Comparison of ENCODE assay signal across 20 mouse cellular contexts in genomic region chr15:27710698-27711097, GRCm38 (mm10). TPM values are rescaled to one million over a fixed set of nuclear protein-coding genes. Genes with fewer than 3 reads are reported as not detected.
DNase-seq lines count a peak whose midpoint lies in the region; ATAC-seq and TF ChIP-seq lines count a peak whose summit lies in the region.
"Had no signal": no experiment of that assay in that cellular context is flagged by ENCODE, and none has a peak within 500 bp of the region (broad histone marks: within the 10 kb centered on the region; RNA-seq: fewer than 3 reads in every experiment).

No protein-coding gene starts in this region.

- no peak overlapping the region for H3K27ac ChIP-seq in gastrocnemius, adult 2 months
- H3K27ac ChIP-seq: embryonic facial prominence, embryonic 10.5 days; forebrain, embryonic 12.5 days; hindbrain, embryonic 13.5 days; layer of hippocampus, adult 2 months; limb, embryonic 15.5 days had no signal

- no peak overlapping the region for H3K4me3 ChIP-seq in gastrocnemius, adult 2 months
- H3K4me3 ChIP-seq: embryonic facial prominence, embryonic 10.5 days; forebrain, embryonic 12.5 days; heart, embryonic 12.5 days; hindbrain, embryonic 13.5 days; layer of hippocampus, adult 2 months; limb, embryonic 15.5 days had no signal

- no peak for ATAC-seq in megakaryocyte progenitor cell, adult 5-6 weeks (replicated peaks; ENCODE audit: poor library complexity)
- ATAC-seq in activated CD4-positive, CD25-positive, alpha-beta regulatory T cell, adult 4 months = no peak
- ATAC-seq: inflammation-experienced regulatory T-cells, adult 6 months had no signal

- intact Hi-C loops in gastrocnemius, adult 2 months (cut with DNase I) = no loop called here
- intact Hi-C loops in gastrocnemius, postnatal 14 days (cut with DNase I; ENCODE audit: low total_unique reads) = loop anchor here (5.0 kb wide), 1 partner anchor 48 kb away; no protein-coding TSS in a partner anchor

- DNase-seq in gastrocnemius, adult 2 months = peak; percentile 39
- no peak for DNase-seq in gastrocnemius, postnatal 14 days
- peak; percentile 14 for DNase-seq in ovary, postnatal 14 days (ENCODE audit: low spot score)
- no peak for DNase-seq in ovary, adult 18-20 months (ENCODE audit: low spot score)
- peak; percentile 19 for DNase-seq in fat pad, adult 2 months (ENCODE audit: extremely low read depth, low read depth, low spot score)
- peak; percentile 63 for DNase-seq in lung, postnatal 14 days
- DNase-seq: cerebellum, adult 2 months; gastrocnemius, postnatal 36 days; heart, postnatal 14 days; thymus, postnatal 25 days had no signal

- TF ChIP-seq CTCF in gastrocnemius, adult 2 months (IDR thresholded peaks at IDR 0.05) = no peak

RNA-seq across cellular contexts. Expression of gene Otulinl, which starts 29.3 kb away (rescaled TPM):
- total RNA-seq in gastrocnemius, adult 2 months (2021) = under 1 TPM; 0.43 to 0.61 TPM
- total RNA-seq in gastrocnemius, postnatal 14 days (2021) = 1 to 10 TPM in 1 of 2 experiments, under 1 TPM in 1; 0.98 to 1.7 TPM
- 69.7 and 87.3 TPM in 2 replicates for total RNA-seq in megakaryocyte progenitor cell, adult 5-6 weeks (2015)
- 30.3 and 37.4 TPM in 2 replicates for total RNA-seq in megakaryocyte progenitor cell, adult 5-6 weeks (2017)
- polyA plus RNA-seq in activated CD4-positive, CD25-positive, alpha-beta regulatory T cell, adult 4 months (2017; shearing (Covaris generic)) = 100 to 1,000 TPM; 160 to 175 TPM
- total RNA-seq: G1E had no signal
- polyA plus RNA-seq: G1E had no signal

Comparison
In these comparisons a context has a peak if more than half of its experiments do, and no peak if none do; other contexts are left out.
1. DNase-seq: peak in gastrocnemius, adult 2 months (single experiment), ovary, postnatal 14 days (single experiment), fat pad, adult 2 months (single experiment) and lung, postnatal 14 days (single experiment); none in gastrocnemius, postnatal 14 days (single experiment) and ovary, adult 18-20 months (single experiment).
2. RNA of gene Otulinl, which starts 29.3 kb away (total RNA-seq): 30.3 to 87.3 TPM in megakaryocyte progenitor cell, adult 5-6 weeks; 0.98 to 1.7 TPM in gastrocnemius, postnatal 14 days and 0.43 to 0.61 TPM in gastrocnemius, adult 2 months; every median in the first group is over 10 times any median in the second.